Mouse (Mus musculus) megakaryocyte, embryonic 14.5 days (primary cell): ENCODE data around the gene Syne3.

Source experiments
- FLI1 ChIP-seq: IDR thresholded peaks from 2 replicates; pipeline ENCODE4 v1.6.1; 2012; ENCODE audit warnings: low read length, inconsistent platforms, mixed read lengths
- GATA1 ChIP-seq: IDR thresholded peaks from 3 replicates; pipeline ENCODE4 v1.6.1; 2012; ENCODE audit warnings: mixed read lengths, low read length, inconsistent platforms, borderline replicate concordance

DNA sequence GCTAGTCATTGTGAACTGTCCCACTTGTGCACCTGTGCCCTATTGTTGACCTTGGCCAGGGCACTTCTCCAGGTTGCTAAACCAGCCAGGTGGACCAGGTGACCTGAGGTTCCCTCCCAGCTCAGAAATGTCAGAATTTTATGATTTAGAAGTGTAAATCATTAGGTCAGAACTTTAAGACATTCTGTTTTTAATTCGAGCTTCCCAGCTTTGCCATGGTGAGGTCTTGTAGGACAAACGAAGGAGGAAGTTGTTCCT, 4.0 kb downstream of the Syne3 start:
- TF ChIP-seq GATA1 (no peak), FLI1 (no peak)
